Mouse (Mus musculus) megakaryocyte progenitor cell, adult 5-6 weeks (primary cell): Measurements from ENCODE around the gene Serpinb7. TPM values are rescaled to one million over a fixed set of nuclear protein-coding genes. Genes with fewer than 3 reads are reported as not detected.

Experiments
- ATAC-seq: replicated peaks from 2 replicates; pipeline ENCODE4 v1.8.0; 2016; ENCODE audit warnings: mild to moderate bottlenecking, moderate TSS enrichment, inconsistent platforms; ENCODE audit not compliant: poor library complexity
- total RNA-seq, 2 experiments: library from RNA; stranded (forward) in 1 of 2; stranded (reverse) in 1 of 2; fragments of 157-497, 149-512 nt in 1 of 2; fragments of 200-1000 nt in 1 of 2; gene quantifications; 2 replicates each; pipeline versions ENCODE4 v1.2.3 to v1.2.4; 2015 to 2017

The Serpinb7 gene
- total RNA-seq, 2 experiments from 2014 or later: not detected

GRCm38 (mm10) chr1:107481452-107481851, 82.0 kb downstream of the Serpinb7 start:
- peak; percentile 99 for ATAC-seq

GRCm38 (mm10) chr1:107489577-107489976, 90.1 kb downstream of the Serpinb7 start:
- 0 out of 2 replicates have a peak, but pooled peaks have one; percentile 20 for ATAC-seq

- ATAC-seq: peak; percentile 99
Observed at GRCm38 (mm10) chr1:107496789-107497188, 97.3 kb downstream of the Serpinb7 start.

GRCm38 (mm10) chr1:107502025-107502424, 102.6 kb downstream of the Serpinb7 start:
- peak; percentile 75 for ATAC-seq

Other genes starting within 250 kb of the Serpinb7 start
- gene Serpinb3b, start 121.3 kb upstream of the Serpinb7 start, total RNA-seq (2015): not detected in 2 replicates
- gene Serpinb3b, start 121.3 kb upstream of the Serpinb7 start, total RNA-seq (2017): not detected in 2 replicates
- gene Serpinb3c, start 121.3 kb upstream of the Serpinb7 start, total RNA-seq (2015): not detected in 2 replicates
- gene Serpinb3c, start 121.3 kb upstream of the Serpinb7 start, total RNA-seq (2017): not detected in 2 replicates
- gene Serpinb11, start 38.5 kb upstream of the Serpinb7 start, total RNA-seq (2015): not detected in 2 replicates
- gene Serpinb11, start 38.5 kb upstream of the Serpinb7 start, total RNA-seq (2017): not detected in 2 replicates
- gene Serpinb2, start 111.8 kb downstream of the Serpinb7 start, total RNA-seq (2015): 0.49 and 0.77 TPM in 2 replicates
- gene Serpinb2, start 111.8 kb downstream of the Serpinb7 start, total RNA-seq (2017): 2.5 TPM in 1 of 2 replicates, not detected in the other
- gene Serpinb8, start 190.4 kb downstream of the Serpinb7 start, total RNA-seq (2015): 0.29 TPM in 1 of 2 replicates, not detected in the other
- 4.5 TPM in 1 of 2 replicates, not detected in the other for gene Serpinb8, start 190.4 kb downstream of the Serpinb7 start, total RNA-seq (2017)